Mouse (Mus musculus) thymus, postnatal 36 days (tissue): Measurements from ENCODE around the gene Exd1.

Experiments
- DNase-seq, 2 experiments: peaks; one replicate each; pipeline ENCODE4 v3.0.0; 2022; ENCODE audit warnings: mixed read lengths in 2 of 2

Gene Exd1

GRCm38 (mm10) chr2:119547522-119548370 is at the start of gene Exd1, which contains the start of gene Chp1:
Gene Exd1, minus strand, starts transcription at chr2:119547627.
Gene Chp1, plus strand, starts transcription at chr2:119547697.
- peak; percentile 94 to 95 for DNase-seq

- no peak for DNase-seq
Measured at GRCm38 (mm10) chr2:119596781-119597330, 49.4 kb upstream of the Exd1 start.

GRCm38 (mm10) chr2:119595308-119595707 is 47.9 kb upstream of the Exd1 start:
- no peak for DNase-seq

- peak; percentile 93 to 95 for DNase-seq
Measured at GRCm38 (mm10) chr2:119594113-119594981, 46.9 kb upstream of the Exd1 start.

GRCm38 (mm10) chr2:119593765-119594112 is 46.3 kb upstream of the Exd1 start:
- DNase-seq: no peak

GRCm38 (mm10) chr2:119591247-119591646 is 43.8 kb upstream of the Exd1 start:
- no peak for DNase-seq

- peak; percentile 60 to 76 for DNase-seq
Measured at GRCm38 (mm10) chr2:119587383-119587782, 40.0 kb upstream of the Exd1 start.

- DNase-seq: no peak
Measured at GRCm38 (mm10) chr2:119584282-119584681, 36.9 kb upstream of the Exd1 start.

GRCm38 (mm10) chr2:119583439-119583838 is 36.0 kb upstream of the Exd1 start:
- no peak for DNase-seq

- no peak for DNase-seq
Measured at GRCm38 (mm10) chr2:119581571-119581970, 34.1 kb upstream of the Exd1 start.

GRCm38 (mm10) chr2:119572471-119572870 is 25.0 kb upstream of the Exd1 start:
- no peak for DNase-seq

GRCm38 (mm10) chr2:119566182-119566855 is 18.9 kb upstream of the Exd1 start:
- DNase-seq: no peak

GRCm38 (mm10) chr2:119565284-119565683 is 17.9 kb upstream of the Exd1 start:
- no peak for DNase-seq

GRCm38 (mm10) chr2:119561794-119562193 is 14.4 kb upstream of the Exd1 start:
- DNase-seq: no peak

GRCm38 (mm10) chr2:119558737-119559340 is 11.4 kb upstream of the Exd1 start:
- peak; percentile 25 to 46 for DNase-seq

- no peak for DNase-seq
Measured at GRCm38 (mm10) chr2:119558039-119558438, 10.6 kb upstream of the Exd1 start.

- no peak for DNase-seq
Measured at GRCm38 (mm10) chr2:119549678-119550077, 2.3 kb upstream of the Exd1 start.

- no peak for DNase-seq
Measured at GRCm38 (mm10) chr2:119548691-119549090, 1.3 kb upstream of the Exd1 start.

GRCm38 (mm10) chr2:119548371-119548660 is 889 bp upstream of the Exd1 start:
- DNase-seq: no peak

- peak; percentile 84 to 85 for DNase-seq
Measured at GRCm38 (mm10) chr2:119546848-119547521, 442 bp downstream of the Exd1 start.

GRCm38 (mm10) chr2:119543656-119544055 is 3.8 kb downstream of the Exd1 start:
- no peak for DNase-seq

- peak; percentile 61 to 65 for DNase-seq
Measured at GRCm38 (mm10) chr2:119542106-119542505, 5.3 kb downstream of the Exd1 start.
